18 mouse cellular contexts compared by ENCODE assay signal in genomic region chr10:41860275-41860688, GRCm38 (mm10). TPM values are rescaled to one million over a fixed set of nuclear protein-coding genes. Genes with fewer than 3 reads are reported as not detected.
DNase-seq lines count a peak whose midpoint lies in the region; ATAC-seq and TF ChIP-seq lines count a peak whose summit lies in the region.
"Had no signal": no experiment of that assay in that cellular context is flagged by ENCODE, and none has a peak within 500 bp of the region (broad histone marks: within the 10 kb centered on the region; RNA-seq: fewer than 3 reads in every experiment).

No protein-coding gene starts in this region.

- no peaks in the 10 kb centered on the region; the same call in 1 of the 2 replicates for H3K36me3 ChIP-seq in kidney, embryonic 14.5 days (ENCODE audit: control insufficient read depth, insufficient read depth, low read length)
- H3K36me3 ChIP-seq: limb, embryonic 15.5 days had no signal

- ATAC-seq in kidney, embryonic 14.5 days (ENCODE audit: low FRiP score, low TSS enrichment) = peak; percentile 64; the same call in 1 of the 2 replicates
- ATAC-seq: midbrain, embryonic 16.5 days had no signal

- no peak for TF ChIP-seq POLR2A in bone marrow macrophage, adult 2 months (IDR thresholded peaks at IDR 0.05; ENCODE audit: borderline replicate concordance, low read depth, low read length)

- H3K4me3 ChIP-seq in kidney, embryonic 14.5 days (ENCODE audit: low read length) = no peak overlapping the region
- H3K4me3 ChIP-seq in bone marrow macrophage, adult 2 months (ENCODE audit: insufficient read depth, low read length) = no peak overlapping the region
- H3K4me3 ChIP-seq: limb, embryonic 15.5 days had no signal

- no peak overlapping the region for H3K4me2 ChIP-seq in kidney, embryonic 14.5 days (replicated peaks; ENCODE audit: low read depth, low read length)
- H3K4me2 ChIP-seq: hindbrain, embryonic 14.5 days; limb, embryonic 15.5 days had no signal

- no peak overlapping the region for H3K27ac ChIP-seq in kidney, embryonic 14.5 days (ENCODE audit: low read depth, low read length)
- H3K27ac ChIP-seq in bone marrow macrophage, adult 2 months (ENCODE audit: insufficient read depth, low read depth, low read length) = peak overlapping the region; percentile 3; the same call in 1 of the 2 replicates
- H3K27ac ChIP-seq: hindbrain, embryonic 14.5 days; limb, embryonic 15.5 days had no signal

- H3K9me3 ChIP-seq in kidney, embryonic 14.5 days (ENCODE audit: control insufficient read depth, low read length) = no peaks in the 10 kb centered on the region
- H3K9me3 ChIP-seq: limb, embryonic 15.5 days had no signal

- TF ChIP-seq CTCF in bone marrow macrophage, adult 2 months (IDR thresholded peaks at IDR 0.05; ENCODE audit: low read depth, low read length) = no peak

- no peak for DNase-seq in kidney, postnatal 25 days
- DNase-seq in cerebellum, adult 11-12 months = peak; percentile 89
- DNase-seq in cerebellum, postnatal 25 days = peak; percentile 84 to 88
- no peak for DNase-seq in urinary bladder, adult 2 months (ENCODE audit: low spot score)
- DNase-seq in heart, postnatal 4 days = no peak
- no peak for DNase-seq in adrenal gland, postnatal 10 days
- DNase-seq: adrenal gland, postnatal 25 days; B cell, adult 2 months; gastrocnemius, postnatal 25 days; heart, postnatal 10 days; kidney, postnatal 36 days; lung, postnatal 10 days; spleen, adult 18-20 months had no signal

- no peaks in the 10 kb centered on the region for H3K4me1 ChIP-seq in kidney, embryonic 14.5 days (ENCODE audit: control insufficient read depth, insufficient read depth, low read length)
- H3K4me1 ChIP-seq in bone marrow macrophage, adult 2 months (ENCODE audit: control insufficient read depth, insufficient read depth, low read length) = peaks cover 6% of the 10 kb centered on the region
- H3K4me1 ChIP-seq: limb, embryonic 15.5 days had no signal

- 49% methylated on average over 2 of the region's 2 CpGs for WGBS in kidney, embryonic 14.5 days

- H3K27me3 ChIP-seq in kidney, embryonic 14.5 days (ENCODE audit: control insufficient read depth, insufficient read depth, low read length) = no peaks in the 10 kb centered on the region
- H3K27me3 ChIP-seq: limb, embryonic 15.5 days had no signal

- H3K9ac ChIP-seq in kidney, embryonic 14.5 days (ENCODE audit: low read depth, low read length) = no peak overlapping the region
- H3K9ac ChIP-seq: hindbrain, embryonic 14.5 days; limb, embryonic 15.5 days had no signal

RNA-seq across cellular contexts. Expression of gene Sesn1, which starts 50.5 kb away (rescaled TPM):
- 24.0 and 32.1 TPM in 2 replicates for polyA plus RNA-seq in kidney, embryonic 14.5 days (2014; fragmentation: Nextera tagmentation; extraction: Ambion mirVana)
- polyA plus RNA-seq in bone marrow macrophage, adult 2 months (2012; ENCODE audit: insufficient read depth, insufficient read length, missing spikeins) = 238 and 242 TPM in 2 replicates
- polyA plus RNA-seq in urinary bladder, adult 2 months (2012; rRNA removed) = 35.8 and 41.4 TPM in 2 replicates
- 10 to 100 TPM; 29.3 to 31.2 TPM for total RNA-seq in heart, postnatal 4 days (2021)
- 10 to 100 TPM; 25.4 to 26.4 TPM for total RNA-seq in adrenal gland, postnatal 10 days (2021)

RNA-seq across cellular contexts. Expression of gene Cep57l1, which starts 50.6 kb away (rescaled TPM):
- polyA plus RNA-seq in kidney, embryonic 14.5 days (2014; fragmentation: Nextera tagmentation; extraction: Ambion mirVana) = 21.1 and 24.7 TPM in 2 replicates
- polyA plus RNA-seq in bone marrow macrophage, adult 2 months (2012; ENCODE audit: insufficient read depth, insufficient read length, missing spikeins) = 11.8 and 14.5 TPM in 2 replicates
- 4.9 and 5.2 TPM in 2 replicates for polyA plus RNA-seq in urinary bladder, adult 2 months (2012; rRNA removed)
- total RNA-seq in heart, postnatal 4 days (2021) = 10 to 100 TPM in 1 of 2 experiments, 1 to 10 TPM in 1; 8.7 to 10.1 TPM
- total RNA-seq in adrenal gland, postnatal 10 days (2021) = 10 to 100 TPM in 1 of 2 experiments, 1 to 10 TPM in 1; 8.8 to 10.2 TPM

Comparison
In these comparisons a context has a peak if more than half of its experiments do, and no peak if none do; other contexts are left out.
1. DNase-seq: peak in cerebellum, adult 11-12 months (single experiment) and cerebellum, postnatal 25 days (2 of 2); none in kidney, postnatal 25 days (0 of 2), urinary bladder, adult 2 months (single experiment), heart, postnatal 4 days (single experiment) and adrenal gland, postnatal 10 days (single experiment).